Mouse (Mus musculus) forebrain, embryonic 12.5 days (tissue): ENCODE data around the gene Tex48. TPM values are rescaled to one million over a fixed set of nuclear protein-coding genes. Genes with fewer than 3 reads are reported as not detected.
A peak's percentile ranks its signal among the peaks of the same experiment; 100 is the strongest.

Source experiments
- ATAC-seq: fragments of 200-750 bp; cut with Nextera tagmentation; 2 replicates; pipeline ENCODE4 v1.8.0; 2017; ENCODE audit warnings: moderate TSS enrichment; ENCODE audit not compliant: low FRiP score
- H3K27ac ChIP-seq: fragments of 300-500 bp; sonication (generic); 2 replicates; pipeline ENCODE4 v1.5.1; 2016; ENCODE audit warnings: mild to moderate bottlenecking
- H3K27me3 ChIP-seq: fragments of 300-500 bp; sonication (generic); 2 replicates; pipeline ENCODE4 v1.6.1; 2016; ENCODE audit warnings: mild to moderate bottlenecking
- H3K36me3 ChIP-seq: fragments of 300-500 bp; sonication (generic); replicated peaks from 2 replicates; pipeline ENCODE4 v1.6.1; 2016; ENCODE audit warnings: mild to moderate bottlenecking
- H3K4me1 ChIP-seq: fragments of 300-500 bp; sonication (generic); 2 replicates; pipeline ENCODE4 v1.6.1; 2016
- H3K4me2 ChIP-seq: fragments of 300-500 bp; sonication (generic); 2 replicates; pipeline ENCODE4 v1.6.1; 2016; ENCODE audit warnings: mild to moderate bottlenecking, moderate library complexity
- H3K4me3 ChIP-seq: fragments of 300-500 bp; sonication (generic); replicated peaks from 2 replicates; pipeline ENCODE4 v1.5.1; 2016; ENCODE audit warnings: mild to moderate bottlenecking
- H3K9ac ChIP-seq: fragments of 300-500 bp; sonication (generic); 2 replicates; pipeline ENCODE4 v1.6.1; 2016; ENCODE audit warnings: mild to moderate bottlenecking
- H3K9me3 ChIP-seq: fragments of 300-500 bp; sonication (generic); 2 replicates; pipeline ENCODE4 v1.6.1; 2016
- WGBS: fragments of 180-500 bp; shearing (Covaris S2); methylation state at CpG from one replicate; pipeline ENCODE4 v1.1.7; 2016; 5-methylcytosine and 5-hydroxymethylcytosine counted together
- polyA plus RNA-seq: library from polyadenylated mRNA; unstranded; fragments of >200 nt; fragmentation: Nextera tagmentation; extraction: Ambion mirVana; gene quantifications from 2 replicates; pipeline ENCODE4 v1.2.1, GENCODE M21; 2016

The Tex48 gene
- polyA plus RNA-seq, 1 experiment from 2014 or later = not detected

- no peak overlapping the region for H3K4me2 ChIP-seq
- no peak overlapping the region for H3K4me3 ChIP-seq
- H3K36me3 ChIP-seq = peaks cover 1% of the 10 kb centered on the region; the same call in 1 of the 2 replicates
- H3K27me3 ChIP-seq = peaks cover 9% of the 10 kb centered on the region; the same call in 1 of the 2 replicates
- no peak overlapping the region for H3K9ac ChIP-seq
- ATAC-seq = no peak
- H3K9me3 ChIP-seq = no peaks in the 10 kb centered on the region
- no peak overlapping the region for H3K27ac ChIP-seq
- 48% methylated on average over 8 of the region's 8 CpGs for WGBS
- H3K4me1 ChIP-seq = peaks cover 35% of the 10 kb centered on the region
These were observed 62.1 kb downstream of the Tex48 start for GRCm38 (mm10) chr4:63560079-63560478.

DNA sequence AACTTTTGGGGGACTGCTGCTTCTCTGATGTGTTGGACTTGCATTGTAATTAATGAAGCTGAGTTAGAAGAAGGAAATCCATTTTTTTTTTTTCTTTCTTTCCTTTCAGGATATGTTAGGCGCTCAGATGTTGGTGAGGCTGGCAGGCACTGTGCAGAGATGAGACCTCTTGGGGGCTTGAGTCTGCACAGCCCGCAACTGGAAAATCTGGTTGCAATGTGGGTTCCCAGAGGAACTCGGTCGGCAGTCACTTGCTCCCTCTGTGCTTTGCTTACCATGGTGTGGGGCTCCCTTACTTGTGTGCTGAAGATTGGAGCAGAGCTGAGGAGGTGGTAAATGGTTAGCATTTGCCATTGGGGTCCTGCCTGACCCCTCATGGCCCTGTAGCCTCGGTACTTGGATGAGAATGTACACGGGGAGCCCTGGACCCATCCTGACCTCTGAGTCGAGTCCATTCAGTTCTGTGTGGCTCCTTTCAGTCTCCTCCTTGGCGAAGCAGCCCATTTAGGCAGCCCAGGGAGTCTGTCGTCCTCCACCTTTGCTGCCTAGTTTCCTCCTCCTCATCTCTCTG lies 63.0 kb downstream of the Tex48 start:
- H3K4me1 ChIP-seq = peaks cover 35% of the 10 kb centered on the region
- peaks cover 8% of the 10 kb centered on the region; the same call in 1 of the 2 replicates for H3K36me3 ChIP-seq
- peak overlapping the region; percentile 72 for H3K4me3 ChIP-seq
- H3K4me2 ChIP-seq = peak overlapping the region; percentile 80
- H3K27ac ChIP-seq = no peak overlapping the region
- peaks cover 9% of the 10 kb centered on the region; the same call in 1 of the 2 replicates for H3K27me3 ChIP-seq
- H3K9me3 ChIP-seq = no peaks in the 10 kb centered on the region
- WGBS = 42% methylated on average over 9 of the region's 9 CpGs
- peak overlapping the region; percentile 83 for H3K9ac ChIP-seq
- peak; percentile 20; the same call in 1 of the 2 replicates for ATAC-seq

DNA sequence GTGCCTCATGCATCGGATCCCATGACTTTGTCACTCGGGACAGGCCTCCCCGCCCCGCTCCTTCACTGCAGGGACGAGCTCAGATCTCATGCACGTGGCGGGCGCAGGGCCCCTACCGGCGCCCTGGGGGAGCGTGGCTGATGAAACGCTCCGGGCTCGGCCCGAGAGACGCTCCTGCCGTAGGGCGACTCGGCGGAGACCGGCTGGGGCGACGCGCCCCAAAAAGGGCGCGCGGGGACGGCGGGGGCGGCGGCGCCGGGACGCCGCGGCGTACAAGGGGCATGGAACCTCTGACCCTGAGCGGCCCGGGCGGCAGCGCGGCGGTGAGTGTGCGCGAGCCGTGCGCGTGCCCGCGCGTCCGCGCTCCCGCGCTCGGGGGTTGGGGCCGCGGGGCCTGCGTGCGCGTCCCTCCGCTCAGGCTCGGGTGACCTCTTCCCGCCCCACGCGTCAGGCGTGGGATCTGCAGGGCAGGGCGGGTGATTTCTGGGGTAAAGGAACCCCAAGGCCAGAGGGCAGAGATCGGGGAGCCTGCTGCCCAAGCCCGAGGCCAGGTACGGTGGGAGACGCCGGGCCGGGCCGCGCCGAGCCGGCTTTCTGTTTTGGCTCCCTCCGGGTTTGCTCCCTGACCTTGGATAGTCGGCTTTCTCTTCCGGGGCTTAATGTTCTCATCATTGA lies 63.7 kb downstream of the Tex48 start, which contains the start of gene Tmem268:
Gene Tmem268, plus strand, starts transcription at position 375 of the 675 bp plus-strand sequence.
- under 1% methylated on average over 75 of the region's 81 CpGs for WGBS
- H3K36me3 ChIP-seq = peaks cover 13% of the 10 kb centered on the region; the same call in 1 of the 2 replicates
- H3K4me1 ChIP-seq = peaks cover 39% of the 10 kb centered on the region
- ATAC-seq = peak; percentile 85
- peaks cover 9% of the 10 kb centered on the region; the same call in 1 of the 2 replicates for H3K27me3 ChIP-seq
- peak within 1 kb of the TSS; percentile 72 for H3K4me3 ChIP-seq
- peak within 1 kb of the TSS; percentile 80 for H3K4me2 ChIP-seq
- H3K9ac ChIP-seq = peak within 1 kb of the TSS; percentile 83
- no peaks in the 10 kb centered on the region for H3K9me3 ChIP-seq
- H3K27ac ChIP-seq = no peak within 1 kb of the TSS

DNA sequence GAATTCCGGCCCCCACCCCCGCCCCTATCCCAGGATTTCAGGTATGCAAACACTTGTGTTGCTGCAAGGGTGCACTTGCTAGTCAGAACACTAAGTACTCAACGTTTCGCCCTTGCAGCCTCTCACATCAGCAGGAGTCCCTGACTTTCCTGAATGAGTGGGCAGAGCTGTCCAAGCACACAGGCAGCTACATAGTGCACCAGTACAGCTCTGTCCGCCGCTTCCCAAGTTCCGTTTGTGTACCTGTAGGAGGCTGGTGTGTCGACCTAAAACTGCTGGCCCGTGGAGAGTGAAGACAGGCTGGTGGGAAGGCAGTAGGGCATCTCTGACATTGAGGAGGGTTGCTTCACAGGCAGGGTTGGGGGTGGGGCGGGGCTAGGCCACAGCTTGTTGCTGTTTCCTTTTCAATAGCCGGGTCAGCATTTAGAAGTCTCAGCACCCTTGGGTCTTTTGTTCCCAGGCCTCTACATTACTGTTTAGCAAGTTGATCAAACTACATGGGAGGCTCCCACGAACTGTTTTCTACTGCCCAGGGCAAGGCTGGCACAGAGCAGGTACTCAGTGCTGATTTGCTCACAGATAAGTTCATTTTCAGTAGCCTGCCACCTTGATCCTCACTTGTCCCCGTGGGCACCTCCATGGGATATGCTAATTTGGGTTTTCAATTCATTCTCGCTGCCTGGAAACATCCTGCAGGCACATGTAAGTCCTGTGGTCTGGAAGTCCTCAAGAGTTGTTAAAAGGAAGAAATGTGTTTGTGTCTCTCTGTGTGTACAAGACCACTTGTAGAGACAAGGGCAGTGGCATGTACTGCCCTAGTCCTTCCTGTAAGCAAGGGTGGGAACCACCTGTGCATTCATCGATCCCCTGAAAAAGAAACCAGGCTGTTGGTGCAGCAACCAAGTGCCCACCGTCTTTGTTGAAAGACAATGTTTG lies 64.8 kb downstream of the Tex48 start:
- H3K9me3 ChIP-seq = no peaks in the 10 kb centered on the region
- no peak overlapping the region for H3K27ac ChIP-seq
- 24% methylated on average over 16 of the region's 16 CpGs for WGBS
- peak overlapping the region; percentile 72; the same call in 1 of the 2 replicates for H3K4me3 ChIP-seq
- H3K36me3 ChIP-seq = peaks cover 22% of the 10 kb centered on the region
- peaks cover 40% of the 10 kb centered on the region for H3K4me1 ChIP-seq
- peaks cover 9% of the 10 kb centered on the region; the same call in 1 of the 2 replicates for H3K27me3 ChIP-seq
- no peak overlapping the region for H3K9ac ChIP-seq
- no peak for ATAC-seq
- H3K4me2 ChIP-seq = peak overlapping the region; percentile 80

Other genes starting within 250 kb of the Tex48 start
- gene Akna, start 219.1 kb downstream of the Tex48 start, polyA plus RNA-seq = 24.6 and 29.3 TPM in 2 replicates
- gene Whrn, start 126.4 kb downstream of the Tex48 start, polyA plus RNA-seq = 9.4 and 10.5 TPM in 2 replicates
- gene Atp6v1g1, start 77.7 kb downstream of the Tex48 start, polyA plus RNA-seq = 341 and 346 TPM in 2 replicates
- gene Tmem268, start 63.6 kb downstream of the Tex48 start, polyA plus RNA-seq = 6.6 and 7.3 TPM in 2 replicates
- not detected in 2 replicates for gene Gm11213, start 17.2 kb downstream of the Tex48 start, polyA plus RNA-seq
- not detected in 2 replicates for gene Gm11214, start 41.0 kb upstream of the Tex48 start, polyA plus RNA-seq
- not detected in 2 replicates for gene Tnfsf15, start 122.7 kb upstream of the Tex48 start, polyA plus RNA-seq
- not detected in 2 replicates for gene Tnfsf8, start 238.9 kb upstream of the Tex48 start, polyA plus RNA-seq